Mouse (Mus musculus) liver, embryonic 14.5 days (tissue): ENCODE measurements around the gene Zbtb1.

Experiments used
- CTCF ChIP-seq: IDR thresholded peaks from 2 replicates; pipeline ENCODE4 v1.5.1; 2016; ENCODE audit warnings: antibody characterized with exemption, low read depth, control low read depth
- EP300 ChIP-seq: IDR thresholded peaks from 2 replicates; pipeline ENCODE4 v1.6.1; 2016; ENCODE audit warnings: antibody characterized with exemption, low read depth

GRCm38 (mm10) chr12:76374911-76375310, 4.8 kb downstream of the Zbtb1 start:
- TF ChIP-seq CTCF = no peak
- TF ChIP-seq EP300 = no peak
